ENCODE assay signal across 5 mouse cellular contexts in the genomic region with DNA sequence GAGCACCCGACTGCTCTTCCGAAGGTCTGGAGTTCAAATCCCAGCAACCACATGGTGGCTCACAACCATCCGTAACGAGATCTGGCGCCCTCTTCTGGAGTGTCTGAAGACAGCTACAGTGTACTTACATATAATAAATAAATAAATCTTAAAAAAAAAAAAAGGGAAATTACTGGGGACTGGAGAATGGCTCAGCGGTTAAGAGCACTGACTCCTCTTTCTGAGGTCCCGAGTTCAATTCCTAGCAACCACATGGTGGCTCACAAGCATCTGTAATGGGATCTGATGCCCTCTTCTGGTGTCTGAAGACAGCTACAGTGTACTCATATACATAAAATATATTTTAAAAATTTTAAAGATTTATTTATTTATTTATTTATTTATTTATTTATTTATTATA. TPM values are rescaled to one million over a fixed set of nuclear protein-coding genes. Genes with fewer than 3 reads are reported as not detected.
A peak's percentile ranks its signal among the peaks of the same experiment; 100 is the strongest.
DNase-seq lines count a peak whose midpoint lies in the region; ATAC-seq and TF ChIP-seq lines count a peak whose summit lies in the region.
"Not testable (repeated sequence)": the region's sequence is repeated elsewhere in the genome, so short reads cannot be mapped to it uniquely, and the experiment has no call there.

No protein-coding gene starts in this region.

- intact Hi-C loops in heart, adult 2 months (cut with DNase I); left cerebral cortex, adult 2 months (cut with DNase I): not testable (repeated sequence)

- not testable (repeated sequence) for H3K36me3 ChIP-seq in E14TG2a.4 (ENCODE audit: insufficient read depth, low read length); forebrain, postnatal 0 days (ENCODE audit: insufficient read depth); heart, adult 2 months (ENCODE audit: control insufficient read depth, insufficient read depth, low read length); midbrain, postnatal 0 days (ENCODE audit: insufficient read depth, low read length)

- 88% methylated on average over 4 of the region's 7 CpGs for WGBS in forebrain, postnatal 0 days
- WGBS in heart, adult 2 months: 67% methylated on average over 7 of the region's 7 CpGs
- 92% methylated on average over 4 of the region's 7 CpGs for WGBS in midbrain, postnatal 0 days

- H3K27ac ChIP-seq in forebrain, postnatal 0 days (ENCODE audit: low read depth, low read length); heart, adult 2 months; left cerebral cortex, adult 2 months; midbrain, postnatal 0 days (ENCODE audit: low read depth, low read length): not testable (repeated sequence)

- H3K27me3 ChIP-seq in E14TG2a.4 (ENCODE audit: insufficient read depth, low read length); forebrain, postnatal 0 days (ENCODE audit: insufficient read depth, low read length); heart, adult 2 months (ENCODE audit: control insufficient read depth, insufficient read depth, low read length); midbrain, postnatal 0 days (ENCODE audit: insufficient read depth, low read length): not testable (repeated sequence)

- TF ChIP-seq POLR2A in heart, adult 2 months (IDR thresholded peaks at IDR 0.05; ENCODE audit: insufficient read depth, low read depth, low read length): not testable (repeated sequence)

- not testable (repeated sequence) for H3K79me2 ChIP-seq in heart, adult 2 months (replicated peaks; ENCODE audit: control insufficient read depth, insufficient read depth, low read length)

- not testable (repeated sequence) for TF ChIP-seq EP300 in heart, adult 2 months (IDR thresholded peaks at IDR 0.05; ENCODE audit: insufficient read depth, low read depth, low read length)

- not testable (repeated sequence) for H3K4me2 ChIP-seq in forebrain, postnatal 0 days (ENCODE audit: low read depth); midbrain, postnatal 0 days (ENCODE audit: low read depth, low read length, poor library complexity, severe bottlenecking)

- peaks cover 33% of the 10 kb centered on the region for H3K4me1 ChIP-seq in E14TG2a.4 (replicated peaks; ENCODE audit: low read depth, low read length)
- H3K4me1 ChIP-seq in forebrain, postnatal 0 days (ENCODE audit: insufficient read depth); heart, adult 2 months (ENCODE audit: control insufficient read depth, insufficient read depth, low read length); midbrain, postnatal 0 days (ENCODE audit: insufficient read depth, low read length): not testable (repeated sequence)

- H3K9ac ChIP-seq in forebrain, postnatal 0 days; heart, adult 2 months (ENCODE audit: low read depth, low read length); midbrain, postnatal 0 days (replicated peaks; ENCODE audit: low read length, poor library complexity, severe bottlenecking): not testable (repeated sequence)

- not testable (repeated sequence) for H3K9me3 ChIP-seq in E14TG2a.4 (ENCODE audit: low read length); forebrain, postnatal 0 days (ENCODE audit: low read length); midbrain, postnatal 0 days (ENCODE audit: low read length)

- not testable (repeated sequence) for H3K4me3 ChIP-seq in E14TG2a.4 (replicated peaks; ENCODE audit: low read length); forebrain, postnatal 0 days (ENCODE audit: low read depth, low read length); heart, adult 2 months; left cerebral cortex, adult 2 months; midbrain, postnatal 0 days (ENCODE audit: low read depth, low read length)

- DNase-seq in forebrain, postnatal 0 days; heart, adult 2 months; left cerebral cortex, adult 2 months (ENCODE audit: extremely low spot score in 1 of 2, low spot score in 2 of 2); midbrain, postnatal 0 days (ENCODE audit: low spot score): not testable (repeated sequence)

- peak; percentile 21 for TF ChIP-seq CTCF in E14TG2a.4 (conservative IDR thresholded peaks at IDR 0.05; ENCODE audit: low read length)
- 0 out of 2 replicates have a peak, but pooled peaks have one; percentile 4 for TF ChIP-seq CTCF in forebrain, postnatal 0 days (IDR thresholded peaks at IDR 0.05; ENCODE audit: low read depth)
- TF ChIP-seq CTCF in heart, adult 2 months (IDR thresholded peaks at IDR 0.05): peak; percentile 27
- TF ChIP-seq CTCF in left cerebral cortex, adult 2 months (IDR thresholded peaks at IDR 0.05): peak; percentile 5
- TF ChIP-seq CTCF in midbrain, postnatal 0 days (IDR thresholded peaks at IDR 0.05): 0 out of 2 replicates have a peak, but pooled peaks have one; percentile 1

- not testable (repeated sequence) for ATAC-seq in forebrain, postnatal 0 days; midbrain, postnatal 0 days (ENCODE audit: low FRiP score)

RNA-seq across cellular contexts. Expression of gene Epb41l1, which starts 9.4 kb away (rescaled TPM):
- 169 and 211 TPM in 2 replicates for total RNA-seq in forebrain, postnatal 0 days (2014; rRNA removed)
- polyA plus RNA-seq in forebrain, postnatal 0 days (2015; fragmentation: Nextera tagmentation; extraction: Ambion mirVana): 7.0 and 10.0 TPM in 2 replicates
- 1 to 10 TPM; 7.3 to 8.2 TPM for total RNA-seq in heart, adult 2 months (2021)
- 7.6 and 7.8 TPM in 2 replicates for polyA plus RNA-seq in heart, adult 2 months (2012; rRNA removed)
- 100 to 1,000 TPM; 376 to 385 TPM for total RNA-seq in left cerebral cortex, adult 2 months (2021)
- 261 and 263 TPM in 2 replicates for total RNA-seq in midbrain, postnatal 0 days (2014; rRNA removed)
- polyA plus RNA-seq in midbrain, postnatal 0 days (2015; fragmentation: Nextera tagmentation; extraction: Ambion mirVana): 12.7 and 12.9 TPM in 2 replicates

Comparison
In these comparisons a context has a peak if more than half of its experiments do, and no peak if none do; other contexts are left out.
1. RNA of gene Epb41l1, which starts 9.4 kb away (total RNA-seq): 376 to 385 TPM in left cerebral cortex, adult 2 months, 261 to 263 TPM in midbrain, postnatal 0 days and 169 to 211 TPM in forebrain, postnatal 0 days; 7.3 to 8.2 TPM in heart, adult 2 months; every median in the first group is over 10 times any median in the second.
2. Peak in every context shown above with its lines, with median percentiles within 50 percentile points of each other: CTCF ChIP-seq.